Mouse (Mus musculus) lung, adult 2 months (tissue): ENCODE results near the gene Nebl. TPM values are rescaled to one million over a fixed set of nuclear protein-coding genes. Genes with fewer than 3 reads are reported as not detected.

Experiments
- DNase-seq: peaks from one replicate; pipeline ENCODE4 v3.0.0; 2022
- H3K4me1 ChIP-seq: fragments of 200-500 bp; 2 replicates; pipeline ENCODE4 v1.6.1; 2011; ENCODE audit warnings: low read length; ENCODE audit not compliant: control insufficient read depth, insufficient read depth
- H3K4me3 ChIP-seq: fragments of 200-500 bp; replicated peaks from 2 replicates; pipeline ENCODE3; 2011; ENCODE audit warnings: low read depth, mild to moderate bottlenecking, control low read depth, low read length; ENCODE audit errors: extremely low read depth
- CTCF ChIP-seq: fragments of 200-500 bp; IDR thresholded peaks from 2 replicates; pipeline ENCODE4 v1.5.1; 2011; ENCODE audit warnings: mild to moderate bottlenecking, low read length, control low read depth; ENCODE audit not compliant: insufficient read depth
- POLR2A ChIP-seq: fragments of 200-500 bp; IDR thresholded peaks from 2 replicates; pipeline ENCODE4 v1.6.1; 2011; ENCODE audit warnings: low read depth, mild to moderate bottlenecking, control low read depth, low read length, borderline replicate concordance; ENCODE audit errors: extremely low read depth
- WGBS: fragments of 180-500 bp; shearing (Covaris S2); methylation state at CpG from one replicate; pipeline ENCODE4 v1.1.7; 2018; 5-methylcytosine and 5-hydroxymethylcytosine counted together
- polyA plus RNA-seq: library from polyadenylated mRNA; depleted of rRNA; stranded (reverse); fragments of >200 nt; gene quantifications from 2 replicates; pipeline ENCODE4 v1.2.3, GENCODE M21; 2012

Nebl gene
- polyA plus RNA-seq, 1 experiment = 182 TPM

GRCm38 (mm10) chr2:17672156-17672555 is 59.1 kb downstream of the Nebl start:
- TF ChIP-seq CTCF = no peak
- no peak for TF ChIP-seq POLR2A
- no peak for DNase-seq
- Histone ChIP-seq H3K4me3 (no peak overlapping the region), H3K4me1 (peaks cover 4% of the 10 kb centered on the region; the same call in 1 of the 2 replicates)
- WGBS = 85% methylated on average over 10 of the region's 10 CpGs

GRCm38 (mm10) chr2:17671566-17671965 is 59.7 kb downstream of the Nebl start:
- Histone ChIP-seq H3K4me1 (peaks cover 4% of the 10 kb centered on the region; the same call in 1 of the 2 replicates), H3K4me3 (no peak overlapping the region)
- TF ChIP-seq POLR2A (no peak), CTCF (no peak)
- WGBS = 81% methylated on average over 8 of the region's 8 CpGs
- no peak for DNase-seq

DNA sequence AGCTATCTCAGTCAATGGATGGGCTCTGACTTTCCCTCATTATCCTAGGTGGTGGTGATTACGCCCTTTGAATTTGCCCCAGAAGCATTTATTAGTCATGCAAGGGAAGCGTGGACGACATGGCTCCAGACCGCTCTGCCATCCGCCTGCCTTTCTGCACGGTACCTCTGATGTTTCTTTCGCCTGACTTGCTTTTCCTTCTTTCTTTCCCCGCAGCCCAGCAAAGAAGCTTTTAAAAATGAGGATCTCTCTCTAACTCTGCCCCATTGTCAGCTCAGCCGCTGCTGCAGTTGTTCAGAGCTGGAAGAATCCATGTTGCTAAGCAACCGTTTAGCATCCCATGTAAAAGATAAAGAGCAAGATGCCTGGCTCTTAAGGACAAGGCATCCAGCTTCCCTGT is 61.3 kb downstream of the Nebl start:
- Histone ChIP-seq H3K4me3 (no peak overlapping the region), H3K4me1 (no peaks in the 10 kb centered on the region)
- TF ChIP-seq POLR2A (no peak), CTCF (no peak)
- no peak for DNase-seq
- WGBS = 69% methylated on average over 10 of the region's 10 CpGs

DNA sequence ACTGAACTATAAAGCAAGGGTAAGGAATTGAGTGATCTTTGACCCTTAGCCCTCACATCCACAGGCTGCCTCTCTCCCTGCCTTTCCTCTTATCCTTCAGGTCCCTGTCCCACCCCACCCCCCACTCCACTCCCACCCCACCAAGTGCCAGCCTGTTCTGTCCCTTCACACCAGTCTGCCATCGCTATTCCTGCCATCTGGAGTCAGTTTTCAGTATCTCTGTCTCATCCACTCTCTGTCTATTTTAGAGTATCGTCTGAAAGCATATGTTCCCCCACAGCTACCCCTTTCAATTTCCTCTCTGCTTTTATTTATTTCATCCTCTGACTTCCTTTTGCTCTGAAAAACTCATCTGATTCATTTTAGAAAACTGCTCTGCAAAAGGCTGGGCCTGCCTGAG is 62.3 kb downstream of the Nebl start:
- 73% methylated on average over 2 of the region's 2 CpGs for WGBS
- TF ChIP-seq CTCF (no peak), POLR2A (no peak)
- no peak for DNase-seq
- H3K4me3 ChIP-seq = no peak overlapping the region
- H3K4me1 ChIP-seq = no peaks in the 10 kb centered on the region

DNA sequence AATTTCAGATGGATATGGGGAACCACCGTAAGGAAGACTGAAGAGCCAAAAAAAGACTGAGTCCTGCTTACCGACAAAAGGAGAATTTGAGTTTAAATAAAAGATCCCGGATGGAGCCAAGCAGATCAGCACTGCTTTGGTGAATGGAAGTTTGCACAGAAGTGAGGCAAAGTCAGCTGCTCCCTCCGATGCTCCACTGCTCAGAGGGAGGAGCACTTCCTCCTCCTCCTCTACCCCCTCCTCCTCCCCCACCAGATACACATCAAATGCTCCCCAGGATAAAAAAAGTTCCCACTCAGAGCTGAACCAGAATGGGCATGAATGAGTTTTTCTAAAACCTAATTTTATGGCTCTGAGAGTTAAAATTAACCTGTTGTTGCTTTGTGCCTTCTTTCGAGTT is 73.1 kb downstream of the Nebl start:
- DNase-seq = no peak
- Histone ChIP-seq H3K4me3 (no peak overlapping the region), H3K4me1 (no peaks in the 10 kb centered on the region)
- 63% methylated on average over 5 of the region's 5 CpGs for WGBS
- TF ChIP-seq POLR2A (no peak), CTCF (no peak)

DNA sequence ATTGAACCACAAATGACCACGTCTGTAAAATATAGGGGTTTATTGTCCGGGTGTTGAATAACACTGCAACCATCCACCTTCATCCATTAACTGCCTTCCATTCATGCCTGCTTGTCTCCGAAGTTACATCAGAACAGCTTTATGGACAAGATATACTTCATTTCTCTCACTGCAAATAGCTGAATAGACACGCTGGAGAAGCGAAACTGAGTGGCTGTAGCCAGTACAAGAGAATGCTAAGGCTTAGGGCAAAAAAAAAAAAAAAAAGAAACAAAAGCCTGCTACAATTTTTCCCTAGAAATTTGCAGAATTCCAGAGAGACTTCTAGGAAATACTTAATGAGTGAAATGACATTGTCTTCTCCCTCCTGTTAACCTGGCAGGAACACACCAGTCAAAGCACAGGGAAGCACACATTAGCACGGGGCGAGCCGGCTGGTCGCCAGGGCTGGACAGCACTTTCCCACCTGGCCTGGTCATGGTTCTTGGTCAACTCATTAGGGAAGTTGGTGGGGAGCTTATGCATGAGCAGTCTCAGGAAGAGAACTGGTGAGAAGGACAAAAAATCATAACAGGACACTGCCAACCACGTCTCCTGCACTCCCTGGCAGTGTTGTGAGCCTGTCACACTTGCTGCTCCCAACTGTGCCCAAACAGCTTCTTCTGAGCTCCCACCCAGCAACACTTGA is 81.0 kb downstream of the Nebl start:
- WGBS = 79% methylated on average over 10 of the region's 10 CpGs

DNA sequence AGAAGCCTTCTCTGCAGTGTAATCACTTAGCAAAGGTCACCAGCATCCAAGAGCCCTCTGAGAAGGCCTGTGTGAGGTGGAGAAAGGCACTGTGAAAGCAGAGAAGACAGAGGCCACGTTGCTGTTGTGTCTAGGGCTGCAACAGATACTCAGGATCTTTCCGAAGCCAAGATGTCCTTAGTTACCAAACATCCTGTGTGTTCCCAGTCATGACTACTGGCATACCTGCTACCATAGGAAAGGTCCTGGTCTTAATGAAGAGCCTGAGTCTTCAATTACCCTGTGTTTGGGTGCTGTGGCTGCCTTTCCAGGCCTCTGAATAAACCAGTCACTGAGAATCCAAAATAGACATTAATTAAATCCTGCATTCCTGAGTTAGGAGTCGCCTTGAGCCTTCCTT is 81.5 kb downstream of the Nebl start:
- Histone ChIP-seq H3K4me3 (no peak overlapping the region), H3K4me1 (no peaks in the 10 kb centered on the region; the same call in none of the 2 replicates)
- WGBS = 63% methylated on average over 3 of the region's 3 CpGs
- DNase-seq = no peak
- TF ChIP-seq POLR2A (no peak), CTCF (no peak)

More for the DNA sequence above, 81.0 kb downstream of the Nebl start:
- Histone ChIP-seq H3K4me3 (no peak overlapping the region), H3K4me1 (no peaks in the 10 kb centered on the region; the same call in none of the 2 replicates)
- TF ChIP-seq CTCF = no peak
- TF ChIP-seq POLR2A = no peak
- DNase-seq = no peak

- Histone ChIP-seq H3K4me3 (no peak overlapping the region), H3K4me1 (peaks cover 2% of the 10 kb centered on the region)
- no peak for TF ChIP-seq POLR2A
- peak; percentile 87 for TF ChIP-seq CTCF
- peak; percentile 48 for DNase-seq
- WGBS = 21% methylated on average over 3 of the region's 3 CpGs
These were observed 86.7 kb downstream of the Nebl start for GRCm38 (mm10) chr2:17644282-17645262.

DNA sequence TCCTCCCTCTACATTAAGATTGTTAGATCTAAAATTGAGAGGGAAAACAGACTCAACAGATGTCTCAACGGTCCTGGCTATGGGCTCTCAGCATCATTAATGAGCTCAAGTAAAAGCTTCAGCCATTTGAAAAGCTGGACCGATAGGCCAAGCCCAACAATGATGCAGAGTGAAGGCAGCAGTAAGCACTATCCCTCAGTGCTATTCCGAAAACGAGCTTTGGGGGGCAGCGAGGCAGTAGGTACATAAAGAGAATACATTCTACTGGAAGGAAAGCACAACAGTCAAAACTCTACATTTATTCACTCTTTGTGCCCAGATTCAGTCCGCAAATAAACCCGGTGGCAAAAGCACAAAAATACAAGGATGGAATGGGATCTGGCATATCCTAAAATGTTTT is 87.4 kb downstream of the Nebl start:
- WGBS = 55% methylated on average over 7 of the region's 7 CpGs
- TF ChIP-seq CTCF (no peak), POLR2A (no peak)

More for the DNA sequence above, 87.4 kb downstream of the Nebl start:
- no peak for DNase-seq
- Histone ChIP-seq H3K4me3 (no peak overlapping the region), H3K4me1 (peaks cover 2% of the 10 kb centered on the region)
